Mouse (Mus musculus): ENCODE results near the gene Uqcr11. TPM values are rescaled to one million over a fixed set of nuclear protein-coding genes. Genes with fewer than 3 reads are reported as not detected.

The Uqcr11 gene
- polyA plus RNA-seq (2021; fragmentation: Nextera tagmentation): 1,342 and 1,554 TPM in 2 replicates
- long read RNA-seq, experiment 1, transcript Uqcr11-201 (3 exons, 445 nt): major isoform, 411 of 422 reads
- long read RNA-seq, experiment 1, transcript Uqcr11-203 (3 exons, 605 nt): minor isoform, 7 of 422 reads
- long read RNA-seq, experiment 1, partial matches to known transcripts: 3 of 422 reads
- long read RNA-seq, experiment 1, other reads (novel, unspliced or antisense): 1 of 422 reads
- long read RNA-seq, experiment 2, transcript Uqcr11-201 (3 exons, 445 nt): major isoform, 20 of 25 reads
- long read RNA-seq, experiment 2, partial matches to known transcripts: 3 of 25 reads
- long read RNA-seq, experiment 2, other reads (novel, unspliced or antisense): 1 of 25 reads

DNA sequence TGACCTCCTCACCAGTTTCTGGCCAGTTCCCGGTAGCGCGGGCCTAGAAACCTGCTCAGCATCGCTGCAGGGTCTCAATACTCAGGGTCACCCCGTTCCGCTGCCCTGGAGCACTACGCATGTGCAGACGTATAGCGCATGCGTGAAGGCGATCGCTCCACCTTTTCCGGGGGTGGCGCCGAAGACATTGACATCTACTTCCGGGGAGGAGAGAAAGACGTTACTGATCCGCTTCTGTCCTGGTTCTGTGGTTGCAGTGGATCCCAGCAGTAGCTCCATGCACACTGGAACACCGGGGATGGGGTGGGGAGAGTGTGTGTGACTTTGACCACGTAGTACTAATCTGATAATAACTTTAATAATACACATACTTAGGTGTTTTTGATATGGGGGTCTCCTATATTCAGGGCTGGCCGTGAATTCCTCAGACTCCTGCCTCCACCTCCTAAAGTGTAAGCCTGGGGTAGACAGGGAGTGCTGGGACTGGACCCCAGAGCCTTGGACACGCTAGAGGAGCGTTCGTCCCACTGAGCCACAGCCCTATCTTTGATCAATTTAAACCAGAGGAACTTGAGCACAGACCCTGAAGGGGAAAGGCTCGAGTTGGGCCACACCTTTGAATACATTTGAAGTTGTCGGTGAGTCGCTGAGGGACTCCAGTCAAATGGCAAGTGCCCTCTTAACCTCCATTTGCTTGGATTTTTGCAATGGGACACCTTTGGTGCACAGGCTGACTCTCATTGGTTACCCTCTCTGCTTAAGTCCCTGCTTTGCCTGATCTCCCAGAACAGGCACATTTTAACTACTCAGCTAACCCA lies at the start of gene Uqcr11:
Uqcr11 (minus strand) TSS at position 147 of the 818 bp plus-strand sequence.

DNA sequence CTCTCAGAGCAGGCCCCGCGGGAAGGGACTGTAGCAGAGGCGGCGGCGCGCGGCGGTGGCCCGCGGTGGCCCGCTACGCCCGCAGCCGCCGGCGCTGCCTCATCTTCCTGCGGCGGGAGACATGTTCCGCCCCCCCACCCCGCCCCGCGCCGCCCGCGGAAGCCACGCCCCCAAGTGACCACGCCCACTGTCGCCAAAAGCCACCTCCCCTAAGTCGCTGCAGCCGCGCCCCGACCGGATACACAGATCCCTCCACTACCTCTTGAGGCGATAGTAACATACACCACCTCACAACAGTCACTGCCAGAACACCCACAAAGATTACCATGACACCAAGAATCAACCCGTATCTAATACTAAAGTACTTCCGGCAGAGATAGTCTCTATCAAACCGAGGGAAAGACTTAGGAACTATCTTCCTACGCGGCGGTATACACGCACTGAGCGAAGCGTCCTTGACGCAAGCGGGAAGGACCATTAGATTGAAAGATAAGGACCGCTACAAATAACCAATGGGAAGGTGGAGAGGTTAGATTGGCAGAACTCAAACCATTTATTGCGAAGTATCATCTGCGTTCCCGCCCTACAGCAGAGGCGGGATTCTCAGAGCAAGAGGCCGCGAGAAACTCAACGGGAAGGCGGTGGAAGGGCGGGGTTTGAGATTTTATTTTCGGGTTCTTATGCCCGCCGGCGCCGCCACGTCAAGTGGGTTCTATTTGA lies 27.0 kb upstream of the Uqcr11 start, which contains the start of gene Tcf3:
Tcf3 (minus strand) TSS at position 135 of the 720 bp plus-strand sequence.

DNA sequence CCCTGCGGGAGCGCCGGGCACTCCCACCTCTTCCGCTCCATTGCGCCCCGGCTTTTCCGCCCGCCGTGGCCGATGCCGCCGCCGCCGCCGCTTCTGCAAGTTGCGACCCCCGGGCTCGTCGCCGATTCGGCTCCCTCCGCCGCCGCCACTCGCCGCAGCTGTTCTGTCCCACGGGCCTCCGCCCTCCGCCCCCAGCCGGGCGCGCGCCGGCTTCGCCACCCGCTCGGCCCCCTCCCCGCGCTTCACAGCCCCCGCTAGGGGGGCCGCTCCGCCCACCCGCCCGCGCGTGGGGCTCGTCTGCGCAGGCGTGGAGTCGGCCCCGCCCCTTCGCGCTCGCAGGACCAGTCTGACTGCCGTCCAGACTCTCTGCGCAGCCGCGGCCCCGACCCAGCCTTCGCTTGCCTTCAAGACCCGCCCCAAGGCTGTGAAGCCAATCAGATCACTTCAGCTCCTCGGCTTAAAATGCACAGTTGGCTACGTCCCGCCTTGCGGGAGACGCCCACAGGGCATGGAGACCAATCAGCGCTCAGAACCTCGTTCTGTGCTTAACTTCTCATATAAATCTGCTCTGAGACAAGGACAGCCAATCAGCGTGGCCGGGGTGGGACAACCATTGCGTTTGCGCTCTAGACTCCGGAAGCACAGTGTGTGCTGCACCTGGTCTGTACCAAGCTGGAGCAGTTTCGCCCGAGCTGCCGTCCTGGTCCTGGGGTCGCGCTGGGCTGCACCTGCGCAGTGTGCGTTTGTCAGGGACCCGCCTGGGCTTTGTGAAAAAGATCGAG lies 7.2 kb downstream of the Uqcr11 start, which contains the start of gene Mbd3:
Mbd3 (minus strand) TSS at position 360 of the 782 bp plus-strand sequence.

DNA sequence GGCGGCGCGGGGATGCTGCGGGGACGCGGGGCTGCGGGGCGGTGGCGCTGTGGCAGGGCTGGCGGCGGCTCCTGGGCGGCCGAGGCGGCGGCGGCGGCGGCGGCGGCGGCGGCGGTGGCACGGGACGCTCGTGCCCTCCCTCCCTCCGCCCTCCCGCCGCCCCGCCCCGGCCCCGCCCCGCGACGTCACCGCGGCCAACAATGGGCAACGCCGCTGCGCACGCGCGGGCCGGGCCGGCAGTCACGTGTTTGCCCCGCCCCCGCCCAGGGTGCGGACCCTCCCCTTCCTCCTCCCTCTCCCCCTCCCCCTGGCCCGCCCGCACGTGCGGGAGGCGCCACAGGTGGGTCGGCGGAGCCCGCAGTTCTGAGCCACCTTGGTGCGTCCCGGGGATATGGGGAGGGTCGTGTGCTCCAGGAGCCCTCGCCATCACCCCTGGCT lies 19.1 kb downstream of the Uqcr11 start, which contains the start of gene Mex3d:
Mex3d (minus strand) TSS at position 138 of the 438 bp plus-strand sequence.

DNA sequence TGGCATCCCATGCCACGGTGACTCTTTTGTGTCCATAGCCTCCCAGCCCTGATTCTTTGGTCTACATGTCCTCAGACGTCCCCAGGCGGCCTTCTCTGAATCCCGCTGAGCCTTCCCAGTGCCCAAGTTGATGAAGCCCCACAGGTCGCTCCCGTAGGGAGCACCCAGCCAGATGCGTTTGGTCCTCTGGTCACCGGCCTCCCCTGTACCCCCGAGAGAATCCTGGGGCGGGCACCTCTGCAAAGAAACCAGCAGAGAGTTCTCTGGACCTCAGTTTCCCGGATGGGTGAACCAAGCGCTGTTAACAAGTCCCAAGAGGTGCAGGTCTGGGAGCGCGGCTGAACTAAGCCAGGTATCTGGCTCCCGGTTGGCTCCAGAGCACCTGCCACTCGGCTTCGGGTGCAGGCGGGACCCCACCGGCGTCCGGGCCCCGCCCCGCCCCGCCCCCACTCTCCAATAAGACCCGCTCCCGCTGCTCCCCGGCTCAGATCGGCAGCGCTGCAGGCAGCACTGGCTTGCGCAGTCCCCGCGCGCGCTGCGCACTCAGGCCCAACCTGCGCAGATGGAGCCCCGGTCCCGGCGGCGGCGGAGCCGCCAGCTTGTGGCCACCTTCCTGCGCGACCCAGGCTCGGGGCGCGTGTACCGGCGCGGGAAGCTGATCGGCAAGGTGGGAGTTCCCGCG lies 50.5 kb downstream of the Uqcr11 start, which contains the start of gene Plk5:
Plk5 (plus strand) TSS at position 459 of the 682 bp plus-strand sequence.

Small RNA genes within 50 kb of the gene (microRNA-seq; reads per million reads assigned to microRNA genes)
- not detected for gene Gm22721

Other genes with a start within 250 kb of the Uqcr11 start
- gene Cirbp, start 240.8 kb downstream of the Uqcr11 start, polyA plus RNA-seq (2021; fragmentation: Nextera tagmentation): 162 and 186 TPM in 2 replicates
- gene 1600002K03Rik, start 233.9 kb downstream of the Uqcr11 start, polyA plus RNA-seq (2021; fragmentation: Nextera tagmentation): 10.6 and 11.0 TPM in 2 replicates
- 7.4 and 8.6 TPM in 2 replicates for gene Efna2, start 227.3 kb downstream of the Uqcr11 start, polyA plus RNA-seq (2021; fragmentation: Nextera tagmentation)
- 22.1 and 23.6 TPM in 2 replicates for gene Mum1, start 180.4 kb downstream of the Uqcr11 start, polyA plus RNA-seq (2021; fragmentation: Nextera tagmentation)
- 865 and 922 TPM in 2 replicates for gene Ndufs7, start 157.7 kb downstream of the Uqcr11 start, polyA plus RNA-seq (2021; fragmentation: Nextera tagmentation)
- 51.8 and 54.3 TPM in 2 replicates for gene Gamt, start 145.8 kb downstream of the Uqcr11 start, polyA plus RNA-seq (2021; fragmentation: Nextera tagmentation)
- gene Dazap1, start 145.3 kb downstream of the Uqcr11 start, polyA plus RNA-seq (2021; fragmentation: Nextera tagmentation): 3.0 and 3.1 TPM in 2 replicates
- 2,763 and 3,004 TPM in 2 replicates for gene Rps15, start 114.4 kb downstream of the Uqcr11 start, polyA plus RNA-seq (2021; fragmentation: Nextera tagmentation)
- 15.7 and 18.9 TPM in 2 replicates for gene Apc2, start 110.9 kb downstream of the Uqcr11 start, polyA plus RNA-seq (2021; fragmentation: Nextera tagmentation)
- 33.2 and 34.9 TPM in 2 replicates for gene 2310011J03Rik, start 86.3 kb downstream of the Uqcr11 start, polyA plus RNA-seq (2021; fragmentation: Nextera tagmentation)
- 1.6 and 1.7 TPM in 2 replicates for gene Pcsk4, start 77.3 kb downstream of the Uqcr11 start, polyA plus RNA-seq (2021; fragmentation: Nextera tagmentation)
- gene Reep6, start 76.9 kb downstream of the Uqcr11 start, polyA plus RNA-seq (2021; fragmentation: Nextera tagmentation): 7.6 and 9.0 TPM in 2 replicates
- gene Adamtsl5, start 58.4 kb downstream of the Uqcr11 start, polyA plus RNA-seq (2021; fragmentation: Nextera tagmentation): 2.3 and 3.4 TPM in 2 replicates
- gene Plk5, start 50.4 kb downstream of the Uqcr11 start, polyA plus RNA-seq (2021; fragmentation: Nextera tagmentation): 20.6 and 23.4 TPM in 2 replicates
- gene Mex3d, start 19.2 kb downstream of the Uqcr11 start, polyA plus RNA-seq (2021; fragmentation: Nextera tagmentation): 1.4 and 2.5 TPM in 2 replicates
- 41.8 and 43.3 TPM in 2 replicates for gene Mbd3, start 7.3 kb downstream of the Uqcr11 start, polyA plus RNA-seq (2021; fragmentation: Nextera tagmentation)
- gene Tcf3, start 26.8 kb upstream of the Uqcr11 start, polyA plus RNA-seq (2021; fragmentation: Nextera tagmentation): 7.2 and 9.6 TPM in 2 replicates
- gene Onecut3, start 88.0 kb upstream of the Uqcr11 start, polyA plus RNA-seq (2021; fragmentation: Nextera tagmentation): not detected in 2 replicates
- gene Atp8b3, start 132.3 kb upstream of the Uqcr11 start, polyA plus RNA-seq (2021; fragmentation: Nextera tagmentation): 0.09 and 0.10 TPM in 2 replicates
- gene Rexo1, start 154.7 kb upstream of the Uqcr11 start, polyA plus RNA-seq (2021; fragmentation: Nextera tagmentation): 19.5 and 19.8 TPM in 2 replicates
- gene Klf16, start 170.5 kb upstream of the Uqcr11 start, polyA plus RNA-seq (2021; fragmentation: Nextera tagmentation): 7.5 and 8.9 TPM in 2 replicates
- 42.4 and 50.1 TPM in 2 replicates for gene Abhd17a, start 183.5 kb upstream of the Uqcr11 start, polyA plus RNA-seq (2021; fragmentation: Nextera tagmentation)
- 116 and 118 TPM in 2 replicates for gene Scamp4, start 196.0 kb upstream of the Uqcr11 start, polyA plus RNA-seq (2021; fragmentation: Nextera tagmentation)
- 3.0 and 3.2 TPM in 2 replicates for gene Adat3, start 196.1 kb upstream of the Uqcr11 start, polyA plus RNA-seq (2021; fragmentation: Nextera tagmentation)
- 0.23 and 0.29 TPM in 2 replicates for gene Gm49322, start 199.2 kb upstream of the Uqcr11 start, polyA plus RNA-seq (2021; fragmentation: Nextera tagmentation)
- gene Csnk1g2, start 216.0 kb upstream of the Uqcr11 start, polyA plus RNA-seq (2021; fragmentation: Nextera tagmentation): 18.6 and 20.5 TPM in 2 replicates